Mouse (Mus musculus) cortical plate, adult 2 months (tissue): Measurements from ENCODE around the gene Camta1.

Source experiments
- CTCF ChIP-seq: fragments of 200-500 bp; IDR thresholded peaks from 2 replicates; pipeline ENCODE4 v1.5.1; 2011; ENCODE audit warnings: mild to moderate bottlenecking, control low read depth, low read length; ENCODE audit not compliant: insufficient read depth; ENCODE audit errors: extremely low read depth
- POLR2A ChIP-seq: fragments of 200-500 bp; IDR thresholded peaks from 2 replicates; pipeline ENCODE4 v1.6.1; 2011; ENCODE audit warnings: mild to moderate bottlenecking, low read length, control low read depth; ENCODE audit not compliant: insufficient read depth; ENCODE audit errors: extremely low read depth

DNA sequence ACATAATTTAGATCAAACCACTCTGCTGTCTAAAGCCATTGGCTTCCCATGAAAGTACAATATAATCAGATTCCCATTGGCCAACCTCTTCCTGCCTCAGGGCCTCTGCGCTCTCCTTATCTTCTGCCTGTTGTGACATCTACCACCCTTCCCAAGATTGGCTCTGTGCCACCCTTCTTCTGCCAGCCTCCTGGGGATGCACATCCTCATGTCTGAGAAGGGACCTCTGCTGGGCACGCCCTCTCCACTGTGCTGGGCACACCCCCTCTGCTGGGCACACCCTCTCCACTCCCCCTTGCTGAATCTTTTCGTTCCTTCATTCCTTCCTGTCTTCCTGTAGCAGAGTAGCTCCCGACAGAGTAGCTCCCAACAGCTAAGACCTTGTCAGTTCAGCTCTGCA is 727.9 kb downstream of the Camta1 start:
- TF ChIP-seq CTCF (no peak), POLR2A (no peak)
